Mouse (Mus musculus): Measurements from ENCODE around the gene Col4a2.

The Col4a2 gene

DNA sequence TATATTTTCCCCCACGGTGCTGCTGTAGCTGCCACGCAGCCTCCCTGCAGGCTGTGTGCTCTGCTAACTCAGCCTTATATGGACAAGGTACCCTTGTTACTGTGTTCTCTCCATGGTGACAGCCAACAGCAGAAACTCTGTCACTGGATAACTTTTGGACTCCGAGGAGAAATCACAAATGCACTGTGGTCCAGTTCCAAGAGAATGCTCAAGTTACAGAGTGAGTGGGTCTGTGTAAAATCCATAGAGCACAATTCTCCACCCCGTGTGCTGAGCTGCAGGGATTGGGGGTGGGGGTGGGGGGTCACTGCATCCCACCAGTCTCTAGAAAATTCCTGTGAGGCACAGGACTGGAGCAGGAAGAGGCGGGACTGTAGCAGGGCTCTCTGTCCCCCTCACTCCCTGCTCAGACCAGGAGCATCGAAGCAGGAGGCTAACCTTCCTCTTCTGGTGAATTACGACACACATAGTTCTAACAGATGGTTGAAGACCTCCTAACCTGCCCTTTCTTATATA is 45.4 kb downstream of the Col4a2 start:
- no peak for DNase-seq (ENCODE audit: extremely low spot score, low read depth, low spot score)

DNA sequence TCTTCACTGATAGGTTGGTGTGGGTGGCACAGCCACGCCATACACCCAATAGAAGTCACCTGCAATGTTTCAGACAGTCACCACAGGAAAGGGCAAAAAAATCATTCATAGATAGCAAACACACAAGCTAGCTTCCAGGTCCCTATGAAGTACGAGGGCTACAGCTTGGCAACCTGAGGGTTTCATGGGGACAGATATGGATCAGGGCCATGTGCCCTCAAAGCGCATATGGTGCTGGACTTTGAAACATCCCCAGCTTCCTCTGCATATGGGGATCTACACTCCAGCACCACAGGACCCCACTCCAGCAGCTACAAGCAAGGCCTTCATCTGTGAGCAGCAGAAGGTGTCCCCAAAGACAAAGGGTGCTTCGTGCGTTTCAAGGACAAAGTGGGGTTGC is 47.2 kb downstream of the Col4a2 start:
- DNase-seq (ENCODE audit: extremely low spot score, low read depth, low spot score): no peak

DNA sequence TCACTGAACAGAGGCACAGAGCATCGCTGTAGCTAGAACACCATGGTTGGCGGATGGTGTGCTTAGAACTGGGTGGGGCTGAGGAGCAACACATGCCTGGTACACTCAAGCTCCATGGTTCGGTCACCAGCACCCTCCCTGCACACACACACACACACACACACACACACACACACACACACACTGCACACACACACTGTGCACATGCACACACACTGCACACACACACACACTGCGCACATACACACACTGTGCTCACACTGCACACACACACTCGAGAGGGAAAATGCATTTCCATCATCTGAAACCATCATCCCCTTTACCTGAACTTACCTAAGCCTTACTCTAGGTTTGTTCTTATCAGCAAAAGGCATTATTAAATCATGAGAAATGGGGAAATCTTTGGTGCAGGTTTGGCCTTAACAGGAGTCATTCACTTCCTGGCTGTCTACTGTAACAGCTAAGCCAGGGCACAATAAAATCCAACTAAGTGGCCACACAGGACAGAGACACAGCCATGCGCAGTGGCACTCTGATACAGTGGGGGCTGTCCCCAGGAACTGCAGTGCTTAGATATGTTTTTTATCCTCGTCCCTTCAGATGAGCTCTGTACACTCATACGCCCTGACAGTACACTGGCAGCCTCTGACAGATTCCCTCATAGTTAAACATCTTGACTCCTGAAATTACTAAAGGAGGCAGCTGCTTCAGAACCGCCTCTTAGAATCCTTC is 49.1 kb downstream of the Col4a2 start:
- DNase-seq (ENCODE audit: extremely low spot score, low read depth, low spot score): no peak

DNA sequence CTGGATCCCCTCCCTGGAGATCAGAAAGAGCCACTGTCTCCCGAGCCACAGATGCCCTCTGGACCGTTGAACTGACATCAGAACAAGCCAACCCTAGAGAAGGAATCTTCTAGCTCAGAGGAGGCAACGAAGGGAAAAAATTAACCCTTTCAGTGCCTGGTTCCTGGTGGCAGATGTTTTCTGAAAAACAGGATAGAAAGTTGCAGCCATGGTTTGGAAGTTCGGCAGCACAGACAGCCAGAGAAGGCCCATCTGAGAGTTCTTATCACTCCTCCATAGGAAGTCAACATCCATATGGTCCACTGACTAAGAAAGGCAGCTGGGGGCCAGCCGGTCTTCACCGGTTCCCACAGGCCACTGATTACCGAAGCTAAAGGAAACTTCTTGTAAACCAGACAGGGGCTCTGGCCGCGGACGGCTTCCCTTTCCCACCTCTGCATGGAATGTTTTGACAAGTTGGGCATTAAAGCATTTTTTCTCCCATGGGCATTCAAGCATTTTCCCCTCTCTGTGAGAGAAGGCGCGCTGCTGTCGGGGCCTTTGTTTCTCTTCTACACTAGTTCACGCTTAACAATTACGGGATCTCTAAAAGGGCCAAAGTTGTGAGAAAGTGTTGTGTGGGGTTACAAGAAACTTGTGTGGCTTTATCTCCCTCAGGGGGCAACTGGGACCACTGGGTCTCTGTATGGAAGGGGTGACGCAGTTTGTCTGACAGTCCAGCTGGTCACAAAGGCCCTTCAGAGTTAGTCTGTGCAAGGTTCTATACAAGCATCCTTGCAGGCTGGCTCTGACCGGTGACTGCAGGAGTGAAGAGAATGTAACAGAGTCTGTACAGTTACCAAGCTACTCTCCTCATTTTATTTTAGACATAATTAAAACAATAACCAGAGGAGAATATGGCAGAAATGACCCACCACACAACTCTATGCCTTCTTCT is 49.9 kb downstream of the Col4a2 start:
- DNase-seq (ENCODE audit: extremely low spot score, low read depth, low spot score): no peak

GRCm38 (mm10) chr8:11363340-11364126 is 50.9 kb downstream of the Col4a2 start:
- DNase-seq (ENCODE audit: extremely low spot score, low read depth, low spot score): no peak

DNA sequence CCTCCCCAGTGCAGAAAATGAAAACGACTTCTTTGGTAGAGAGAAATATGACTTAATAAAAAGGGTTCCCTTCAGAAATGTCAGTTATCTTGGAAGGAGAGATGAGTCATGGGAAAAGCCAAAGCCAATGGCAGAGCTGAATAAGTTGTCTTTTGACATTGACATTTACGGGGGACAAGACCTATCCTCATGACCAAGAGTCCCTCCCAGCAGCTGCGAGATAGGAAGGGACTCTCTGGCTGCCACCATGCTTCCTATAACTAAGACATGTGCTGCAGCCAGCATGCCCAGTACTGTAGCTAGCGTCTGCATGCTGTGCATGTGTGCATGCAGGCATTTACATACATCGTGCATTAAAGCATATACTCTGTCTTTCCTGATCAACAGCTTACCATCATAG is 53.6 kb downstream of the Col4a2 start:
- no peak for DNase-seq (ENCODE audit: extremely low spot score, low read depth, low spot score)

GRCm38 (mm10) chr8:11366741-11367140 is 54.1 kb downstream of the Col4a2 start:
- DNase-seq (ENCODE audit: extremely low spot score, low read depth, low spot score): no peak

- no peak for DNase-seq (ENCODE audit: extremely low spot score, low read depth, low spot score)
Observed at GRCm38 (mm10) chr8:11367670-11368069, 55.1 kb downstream of the Col4a2 start.

- DNase-seq (ENCODE audit: extremely low spot score, low read depth, low spot score): no peak
Observed at GRCm38 (mm10) chr8:11369526-11370203, 57.1 kb downstream of the Col4a2 start.

GRCm38 (mm10) chr8:11371347-11371746 is 58.7 kb downstream of the Col4a2 start:
- DNase-seq (ENCODE audit: extremely low spot score, low read depth, low spot score): no peak

GRCm38 (mm10) chr8:11372080-11372479 is 59.5 kb downstream of the Col4a2 start:
- DNase-seq (ENCODE audit: extremely low spot score, low read depth, low spot score): no peak

DNA sequence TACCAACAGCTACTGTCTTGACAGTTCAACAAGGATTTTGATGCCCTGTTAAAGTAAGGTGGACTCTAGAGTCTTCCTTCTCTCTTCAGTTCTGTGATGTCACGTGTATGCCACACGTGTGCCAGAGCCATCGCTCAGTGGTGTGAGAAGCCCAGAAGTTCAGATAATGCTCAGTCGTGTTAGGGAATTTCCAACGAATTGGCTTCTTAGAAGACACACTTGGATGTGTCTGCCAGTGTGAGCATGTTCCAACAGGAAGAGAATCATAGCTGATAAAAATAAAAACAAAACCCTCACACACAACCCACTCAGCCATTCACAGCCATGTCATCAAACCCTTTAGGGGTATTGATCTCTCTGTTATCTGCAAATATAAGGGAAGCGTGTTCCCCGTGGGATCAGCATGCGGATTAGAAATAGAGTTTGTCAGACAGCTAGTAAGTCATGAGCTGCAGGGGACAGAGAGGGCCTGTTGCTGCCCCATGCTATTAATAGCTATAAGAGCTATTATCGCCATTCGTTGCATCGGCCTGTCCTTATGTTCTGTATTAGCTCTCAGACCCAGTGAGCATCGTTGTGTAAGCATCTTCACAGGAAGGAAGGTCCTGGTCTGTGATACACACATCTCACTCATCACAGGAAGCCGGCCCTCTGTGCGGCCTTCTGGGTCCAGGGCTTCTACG is 61.2 kb downstream of the Col4a2 start:
- no peak for DNase-seq (ENCODE audit: extremely low spot score, low read depth, low spot score)

DNA sequence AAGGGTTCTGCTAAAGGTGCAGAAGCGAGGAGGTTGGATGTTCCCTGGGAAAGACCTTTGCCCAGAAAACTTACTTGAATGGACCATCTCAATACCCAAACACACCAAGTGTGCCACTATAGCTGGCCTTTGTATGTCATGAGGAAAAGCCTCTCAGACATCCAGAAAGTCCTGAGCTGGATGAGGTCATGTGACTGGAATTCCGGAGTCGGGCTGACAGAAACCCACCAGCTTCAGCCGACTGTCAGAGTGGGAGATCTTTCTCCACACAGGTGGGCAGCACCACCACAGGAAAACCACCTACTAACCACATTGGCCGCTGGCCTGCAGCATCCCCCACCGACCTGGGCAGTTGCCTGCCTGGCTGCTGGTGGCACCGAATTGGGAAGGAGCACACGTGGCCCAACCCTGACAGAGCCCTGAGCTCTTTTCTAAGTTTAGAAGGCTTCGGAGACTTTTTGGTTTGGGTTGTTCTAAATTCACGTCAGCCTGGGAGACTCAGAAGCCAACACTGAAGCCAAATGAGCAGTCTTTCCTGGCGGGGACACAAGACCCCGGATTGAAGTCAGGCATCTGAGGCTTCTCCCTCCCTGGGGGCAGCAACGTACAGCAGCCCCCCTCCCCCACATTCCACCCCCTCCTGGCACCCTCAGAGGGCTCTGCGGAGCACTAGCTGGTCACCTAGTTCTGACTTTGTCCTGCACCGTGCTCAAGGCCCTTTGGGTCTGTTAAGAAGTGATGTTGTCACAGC is 61.9 kb downstream of the Col4a2 start:
- no peak for DNase-seq (ENCODE audit: extremely low spot score, low read depth, low spot score)

GRCm38 (mm10) chr8:11375749-11376438 is 63.3 kb downstream of the Col4a2 start:
- DNase-seq (ENCODE audit: extremely low spot score, low read depth, low spot score): no peak

- no peak for DNase-seq (ENCODE audit: extremely low spot score, low read depth, low spot score)
Observed at GRCm38 (mm10) chr8:11377391-11378210, 65.0 kb downstream of the Col4a2 start.

GRCm38 (mm10) chr8:11379590-11379989 is 67.0 kb downstream of the Col4a2 start:
- DNase-seq (ENCODE audit: extremely low spot score, low read depth, low spot score): no peak

DNA sequence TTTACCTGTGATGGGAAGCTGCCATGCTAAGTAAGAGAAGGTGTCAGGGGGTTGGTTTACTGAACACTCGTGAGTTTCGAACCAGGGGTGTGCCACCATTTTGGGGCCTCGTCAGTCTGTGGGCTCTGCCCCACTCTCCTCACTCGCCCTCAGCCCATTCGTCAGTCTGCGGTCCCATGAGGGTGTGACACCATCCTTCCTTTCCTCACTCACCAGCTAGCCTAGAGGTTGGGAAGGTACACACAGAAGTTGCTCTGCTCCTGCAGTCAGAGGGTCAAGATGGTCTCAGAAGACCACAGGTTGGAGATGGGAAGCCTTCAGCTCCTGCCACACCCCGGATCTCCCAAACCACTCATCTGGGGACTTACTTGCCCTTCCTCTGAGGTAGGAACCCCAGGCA is 68.9 kb downstream of the Col4a2 start:
- DNase-seq (ENCODE audit: extremely low spot score, low read depth, low spot score): no peak

Measured in hindlimb bud, embryonic 11.5 days (tissue).